Mouse (Mus musculus) lung, postnatal 0 days (tissue): Measurements from ENCODE around the gene Eml1.

ENCODE experiments used
- CTCF ChIP-seq: IDR thresholded peaks from 2 replicates; pipeline ENCODE4 v1.5.1; 2016; ENCODE audit warnings: antibody characterized with exemption, mild to moderate bottlenecking
- EP300 ChIP-seq: IDR thresholded peaks from 2 replicates; pipeline ENCODE4 v1.6.1; 2016; ENCODE audit warnings: antibody characterized with exemption, mild to moderate bottlenecking, control low read depth

GRCm38 (mm10) chr12:108368921-108369320 is 1.8 kb upstream of the Eml1 start:
- TF ChIP-seq CTCF: no peak
- TF ChIP-seq EP300: no peak
